Mouse (Mus musculus) lung, embryonic 16.5 days (tissue): ENCODE measurements around the gene Fgd6. TPM values are rescaled to one million over a fixed set of nuclear protein-coding genes. Genes with fewer than 3 reads are reported as not detected.
A peak's percentile ranks its signal among the peaks of the same experiment; 100 is the strongest.

Experiments
- ATAC-seq: fragments of 200-750 bp; cut with Nextera tagmentation; 2 replicates; pipeline ENCODE4 v1.8.0; 2017; ENCODE audit warnings: low read depth, mild to moderate bottlenecking, moderate library complexity
- H3K27ac ChIP-seq: fragments of 300-500 bp; sonication (generic); 2 replicates; pipeline ENCODE4 v1.5.1; 2014; ENCODE audit warnings: mild to moderate bottlenecking, control low read depth, low read length
- H3K27me3 ChIP-seq: fragments of 300-500 bp; sonication (generic); 2 replicates; pipeline ENCODE4 v1.6.1; 2014; ENCODE audit warnings: low read depth, low read length, mixed read lengths; ENCODE audit not compliant: control insufficient read depth, insufficient read depth
- H3K36me3 ChIP-seq: fragments of 300-500 bp; sonication (generic); 2 replicates; pipeline ENCODE4 v1.6.1; 2014; ENCODE audit warnings: low read length; ENCODE audit not compliant: control insufficient read depth, insufficient read depth
- H3K4me1 ChIP-seq: fragments of 300-500 bp; sonication (generic); replicated peaks from 2 replicates; pipeline ENCODE4 v1.6.1; 2014; ENCODE audit warnings: low read length, mixed read lengths; ENCODE audit not compliant: control insufficient read depth, insufficient read depth
- H3K4me2 ChIP-seq: fragments of 300-500 bp; sonication (generic); 2 replicates; pipeline ENCODE4 v1.6.1; 2014; ENCODE audit warnings: low read depth, low read length, control low read depth
- H3K4me3 ChIP-seq: fragments of 300-500 bp; sonication (generic); 2 replicates; pipeline ENCODE4 v1.5.1; 2014; ENCODE audit warnings: mild to moderate bottlenecking, low read length, control low read depth
- H3K9ac ChIP-seq: fragments of 300-500 bp; sonication (generic); 2 replicates; pipeline ENCODE4 v1.6.1; 2014; ENCODE audit warnings: low read length, control low read depth
- H3K9me3 ChIP-seq: fragments of 300-500 bp; sonication (generic); 2 replicates; pipeline ENCODE4 v1.6.1; 2016; ENCODE audit warnings: low read length; ENCODE audit not compliant: control insufficient read depth
- WGBS: fragments of 180-500 bp; shearing (Covaris S2); extraction: QIAGEN DNeasy Blood & Tissue Kit; methylation state at CpG from one replicate; pipeline ENCODE4 v1.1.7; 2014; 5-methylcytosine and 5-hydroxymethylcytosine counted together
- polyA plus RNA-seq: library from polyadenylated mRNA; unstranded; fragments of >200 nt; fragmentation: Nextera tagmentation; extraction: Ambion mirVana; gene quantifications from 2 replicates; pipeline ENCODE4 v1.2.1, GENCODE M21; 2015

The Fgd6 gene
- polyA plus RNA-seq, 1 experiment from 2014 or later = 2.9 TPM

GRCm38 (mm10) chr10:94056487-94056886, 20.7 kb downstream of the Fgd6 start:
- H3K27me3 ChIP-seq = no peaks in the 10 kb centered on the region
- no peak overlapping the region for H3K27ac ChIP-seq
- peaks cover 5% of the 10 kb centered on the region; the same call in 1 of the 2 replicates for H3K4me1 ChIP-seq
- no peak overlapping the region for H3K4me2 ChIP-seq
- no peaks in the 10 kb centered on the region for H3K9me3 ChIP-seq
- H3K4me3 ChIP-seq = no peak overlapping the region
- H3K9ac ChIP-seq = no peak overlapping the region
- 85% methylated on average over 6 of the region's 6 CpGs for WGBS
- no peaks in the 10 kb centered on the region for H3K36me3 ChIP-seq
- no peak for ATAC-seq

- 87% methylated on average over 8 of the region's 8 CpGs for WGBS
Measured at GRCm38 (mm10) chr10:94059618-94060055, 23.8 kb downstream of the Fgd6 start.

GRCm38 (mm10) chr10:94060190-94060589, 24.4 kb downstream of the Fgd6 start:
- Histone ChIP-seq H3K4me2 (no peak overlapping the region), H3K4me1 (no peaks in the 10 kb centered on the region), H3K36me3 (no peaks in the 10 kb centered on the region), H3K4me3 (no peak overlapping the region), H3K27me3 (no peaks in the 10 kb centered on the region), H3K9me3 (no peaks in the 10 kb centered on the region), H3K27ac (no peak overlapping the region), H3K9ac (no peak overlapping the region)
- 50% methylated on average over 8 of the region's 8 CpGs for WGBS
- no peak for ATAC-seq

More at GRCm38 (mm10) chr10:94059618-94060055, 23.8 kb downstream of the Fgd6 start:
- no peaks in the 10 kb centered on the region for H3K27me3 ChIP-seq
- no peaks in the 10 kb centered on the region for H3K9me3 ChIP-seq
- H3K4me3 ChIP-seq = no peak overlapping the region
- no peak for ATAC-seq
- no peak overlapping the region for H3K27ac ChIP-seq
- H3K36me3 ChIP-seq = no peaks in the 10 kb centered on the region
- no peak overlapping the region for H3K9ac ChIP-seq
- no peaks in the 10 kb centered on the region for H3K4me1 ChIP-seq
- H3K4me2 ChIP-seq = no peak overlapping the region

GRCm38 (mm10) chr10:94062357-94062756, 26.6 kb downstream of the Fgd6 start:
- no peak overlapping the region for H3K9ac ChIP-seq
- 78% methylated on average over 5 of the region's 5 CpGs for WGBS
- H3K36me3 ChIP-seq = no peaks in the 10 kb centered on the region
- no peak overlapping the region for H3K4me2 ChIP-seq
- H3K4me1 ChIP-seq = no peaks in the 10 kb centered on the region
- H3K27ac ChIP-seq = no peak overlapping the region
- no peaks in the 10 kb centered on the region for H3K9me3 ChIP-seq
- H3K27me3 ChIP-seq = no peaks in the 10 kb centered on the region
- no peak for ATAC-seq
- H3K4me3 ChIP-seq = no peak overlapping the region

GRCm38 (mm10) chr10:94066896-94067295, 31.1 kb downstream of the Fgd6 start:
- no peaks in the 10 kb centered on the region for H3K36me3 ChIP-seq
- H3K4me3 ChIP-seq = no peak overlapping the region
- H3K9ac ChIP-seq = no peak overlapping the region
- WGBS = 65% methylated on average over 3 of the region's 3 CpGs
- no peaks in the 10 kb centered on the region for H3K4me1 ChIP-seq
- ATAC-seq = no peak
- no peaks in the 10 kb centered on the region for H3K9me3 ChIP-seq
- no peak overlapping the region for H3K4me2 ChIP-seq
- no peaks in the 10 kb centered on the region for H3K27me3 ChIP-seq
- no peak overlapping the region for H3K27ac ChIP-seq

- Histone ChIP-seq H3K9ac (no peak overlapping the region), H3K9me3 (no peaks in the 10 kb centered on the region), H3K36me3 (no peaks in the 10 kb centered on the region), H3K4me3 (no peak overlapping the region), H3K27ac (no peak overlapping the region), H3K27me3 (no peaks in the 10 kb centered on the region), H3K4me2 (no peak overlapping the region), H3K4me1 (peaks cover 9% of the 10 kb centered on the region; the same call in 1 of the 2 replicates)
- WGBS = 85% methylated on average over 5 of the region's 5 CpGs
- no peak for ATAC-seq
Measured at GRCm38 (mm10) chr10:94068701-94069100, 32.9 kb downstream of the Fgd6 start.

GRCm38 (mm10) chr10:94071641-94072040, 35.8 kb downstream of the Fgd6 start:
- Histone ChIP-seq H3K4me3 (no peak overlapping the region), H3K27ac (no peak overlapping the region), H3K4me1 (peaks cover 9% of the 10 kb centered on the region; the same call in 1 of the 2 replicates), H3K4me2 (no peak overlapping the region), H3K27me3 (no peaks in the 10 kb centered on the region), H3K9ac (no peak overlapping the region), H3K9me3 (no peaks in the 10 kb centered on the region), H3K36me3 (no peaks in the 10 kb centered on the region)
- WGBS = 78% methylated on average over 7 of the region's 7 CpGs
- no peak for ATAC-seq

- Histone ChIP-seq H3K27me3 (no peaks in the 10 kb centered on the region), H3K4me2 (no peak overlapping the region), H3K4me1 (peaks cover 9% of the 10 kb centered on the region; the same call in 1 of the 2 replicates), H3K4me3 (no peak overlapping the region), H3K9ac (no peak overlapping the region), H3K27ac (0 out of 2 replicates have a peak overlapping the region, but pooled peaks have one; percentile 29), H3K36me3 (no peaks in the 10 kb centered on the region), H3K9me3 (no peaks in the 10 kb centered on the region)
- 23% methylated on average over 10 of the region's 10 CpGs for WGBS
- ATAC-seq = peak; percentile 70
Measured at GRCm38 (mm10) chr10:94072261-94072915, 36.6 kb downstream of the Fgd6 start.

- ATAC-seq = no peak
- Histone ChIP-seq H3K9ac (no peak overlapping the region), H3K27me3 (no peaks in the 10 kb centered on the region), H3K9me3 (no peaks in the 10 kb centered on the region), H3K4me1 (peaks cover 9% of the 10 kb centered on the region; the same call in 1 of the 2 replicates), H3K36me3 (no peaks in the 10 kb centered on the region), H3K27ac (0 out of 2 replicates have a peak overlapping the region, but pooled peaks have one; percentile 29), H3K4me3 (no peak overlapping the region), H3K4me2 (no peak overlapping the region)
- WGBS = 64% methylated on average over 4 of the region's 4 CpGs
Measured at GRCm38 (mm10) chr10:94072916-94073465, 37.2 kb downstream of the Fgd6 start.
